Mouse (Mus musculus) hindbrain, embryonic 15.5 days (tissue): ENCODE results near the gene Mlf1. TPM values are rescaled to one million over a fixed set of nuclear protein-coding genes. Genes with fewer than 3 reads are reported as not detected.

Experiments used
- ATAC-seq: fragments of 200-750 bp; cut with Nextera tagmentation; 2 replicates; pipeline ENCODE4 v1.8.0; 2017; ENCODE audit warnings: low read depth, moderate number of reproducible peaks, moderate TSS enrichment; ENCODE audit not compliant: low FRiP score
- H3K27ac ChIP-seq: fragments of 300-500 bp; sonication (generic); replicated peaks from 2 replicates; pipeline ENCODE4 v1.5.1; 2015; ENCODE audit warnings: mild to moderate bottlenecking, inconsistent platforms
- H3K27me3 ChIP-seq: fragments of 300-500 bp; sonication (generic); 2 replicates; pipeline ENCODE4 v1.6.1; 2015; ENCODE audit warnings: control low read depth, inconsistent platforms
- H3K36me3 ChIP-seq: fragments of 300-500 bp; sonication (generic); 2 replicates; pipeline ENCODE4 v1.6.1; 2015; ENCODE audit warnings: control low read depth, inconsistent platforms
- H3K4me1 ChIP-seq: fragments of 300-500 bp; sonication (generic); replicated peaks from 2 replicates; pipeline ENCODE4 v1.6.1; 2015; ENCODE audit warnings: control low read depth, inconsistent platforms
- H3K4me2 ChIP-seq: fragments of 300-500 bp; sonication (generic); 2 replicates; pipeline ENCODE4 v1.6.1; 2015; ENCODE audit warnings: moderate library complexity, mild to moderate bottlenecking, inconsistent platforms
- H3K4me3 ChIP-seq: fragments of 300-500 bp; sonication (generic); 2 replicates; pipeline ENCODE4 v1.5.1; 2015; ENCODE audit warnings: mild to moderate bottlenecking, inconsistent platforms
- H3K9ac ChIP-seq: fragments of 300-500 bp; sonication (generic); 2 replicates; pipeline ENCODE4 v1.6.1; 2015; ENCODE audit warnings: inconsistent platforms
- H3K9me3 ChIP-seq: fragments of 300-500 bp; sonication (generic); 2 replicates; pipeline ENCODE4 v1.6.1; 2016; ENCODE audit warnings: control low read depth, inconsistent platforms
- WGBS: fragments of 180-500 bp; shearing (Covaris S2); methylation state at CpG from one replicate; pipeline ENCODE4 v1.1.7; 2015; 5-methylcytosine and 5-hydroxymethylcytosine counted together
- polyA plus RNA-seq: library from polyadenylated mRNA; unstranded; fragments of >200 nt; fragmentation: Nextera tagmentation; extraction: Ambion mirVana; gene quantifications from 2 replicates; pipeline ENCODE4 v1.2.1, GENCODE M21; 2015

The Mlf1 gene
- polyA plus RNA-seq, 1 experiment from 2014 or later = 35.3 TPM

DNA sequence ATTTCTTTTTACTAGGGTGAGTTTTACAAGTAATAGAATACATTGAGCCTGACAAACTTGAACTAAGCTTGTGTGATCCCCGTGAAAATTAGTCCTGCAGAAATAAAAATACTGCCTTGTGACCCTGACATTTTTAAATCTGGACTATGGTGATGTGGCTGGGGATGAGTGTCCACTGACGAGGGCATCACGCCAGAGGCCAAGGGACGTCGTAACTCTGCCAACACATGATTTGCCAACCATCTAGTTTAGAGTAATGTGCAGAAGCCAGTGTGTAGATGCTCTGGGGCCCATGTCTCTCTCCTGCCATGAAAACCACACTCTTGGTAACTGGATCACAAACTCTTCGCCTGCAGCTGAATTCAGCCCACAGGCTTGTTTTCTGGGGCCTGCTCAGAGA is 6.4 kb upstream of the Mlf1 start:
- WGBS = 83% methylated on average over 6 of the region's 6 CpGs
- ATAC-seq = no peak
- H3K9me3 ChIP-seq = no peaks in the 10 kb centered on the region

DNA sequence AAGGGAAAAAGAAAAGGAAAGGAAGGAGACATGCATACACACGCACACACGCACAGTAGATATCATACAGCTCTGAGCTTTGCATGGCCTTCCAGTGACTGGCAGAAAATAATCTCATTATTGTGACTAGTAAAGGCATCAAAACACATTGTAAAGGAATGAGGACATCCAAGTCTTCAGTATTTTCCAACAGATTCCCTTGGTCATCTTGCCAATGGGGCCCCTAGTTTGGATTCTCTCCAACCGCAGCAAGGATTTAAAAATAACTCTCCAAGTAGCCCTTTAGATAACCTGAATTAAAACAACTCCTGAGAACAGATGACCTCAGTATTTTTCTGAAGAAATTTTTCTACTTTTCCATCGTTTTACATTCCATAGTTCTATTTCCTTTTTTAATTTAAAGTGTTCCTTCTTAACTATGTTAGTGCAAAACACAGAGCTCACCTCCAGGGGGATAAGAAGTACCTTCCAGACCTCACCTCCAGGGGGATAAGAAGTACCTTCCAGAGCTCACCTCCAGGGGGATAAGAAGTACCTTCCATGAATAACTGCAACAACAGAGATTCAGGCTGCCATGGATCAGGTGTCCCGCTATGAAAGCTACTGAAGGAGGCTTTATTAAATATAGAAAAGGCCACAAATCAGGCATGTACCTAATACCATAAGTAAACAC is 4.4 kb upstream of the Mlf1 start:
- H3K27ac ChIP-seq = no peak overlapping the region
- no peak overlapping the region for H3K9ac ChIP-seq
- no peak overlapping the region for H3K4me2 ChIP-seq
- peaks cover 4% of the 10 kb centered on the region; the same call in 1 of the 2 replicates for H3K4me1 ChIP-seq
- peaks cover 23% of the 10 kb centered on the region for H3K27me3 ChIP-seq
- WGBS = 81% methylated on average over 5 of the region's 5 CpGs
- no peak for ATAC-seq
- no peak overlapping the region for H3K4me3 ChIP-seq
- no peaks in the 10 kb centered on the region for H3K9me3 ChIP-seq
- H3K36me3 ChIP-seq = no peaks in the 10 kb centered on the region

More for the DNA sequence above, 6.4 kb upstream of the Mlf1 start:
- Histone ChIP-seq H3K4me1 (no peaks in the 10 kb centered on the region), H3K4me3 (no peak overlapping the region), H3K27ac (no peak overlapping the region), H3K27me3 (peaks cover 14% of the 10 kb centered on the region), H3K4me2 (no peak overlapping the region), H3K9ac (no peak overlapping the region), H3K36me3 (no peaks in the 10 kb centered on the region)

DNA sequence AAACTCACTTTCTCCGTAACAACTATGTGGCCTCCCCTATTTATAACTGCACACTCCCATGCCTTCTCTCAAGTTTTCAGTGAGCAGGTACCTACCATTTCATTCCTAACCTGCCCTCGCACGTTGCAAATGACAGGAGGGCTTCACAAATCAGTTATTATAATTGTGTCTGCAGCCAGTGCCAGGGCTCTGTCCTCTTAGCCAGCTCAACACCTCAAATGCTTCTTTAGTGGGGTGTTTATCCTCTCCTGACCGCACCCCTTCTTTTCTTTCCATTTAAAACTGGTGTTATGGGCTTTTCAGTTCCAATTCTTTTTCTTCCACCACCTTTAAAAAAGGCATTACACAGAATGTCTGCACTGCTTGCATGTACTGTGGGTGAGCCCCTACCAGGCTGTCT is 1.7 kb upstream of the Mlf1 start:
- Histone ChIP-seq H3K27ac (no peak overlapping the region), H3K9ac (no peak overlapping the region), H3K4me2 (no peak overlapping the region), H3K36me3 (no peaks in the 10 kb centered on the region), H3K4me3 (no peak overlapping the region), H3K9me3 (no peaks in the 10 kb centered on the region), H3K27me3 (peaks cover 24% of the 10 kb centered on the region), H3K4me1 (peaks cover 5% of the 10 kb centered on the region; the same call in 1 of the 2 replicates)
- no peak for ATAC-seq
- 72% methylated on average over 4 of the region's 4 CpGs for WGBS

DNA sequence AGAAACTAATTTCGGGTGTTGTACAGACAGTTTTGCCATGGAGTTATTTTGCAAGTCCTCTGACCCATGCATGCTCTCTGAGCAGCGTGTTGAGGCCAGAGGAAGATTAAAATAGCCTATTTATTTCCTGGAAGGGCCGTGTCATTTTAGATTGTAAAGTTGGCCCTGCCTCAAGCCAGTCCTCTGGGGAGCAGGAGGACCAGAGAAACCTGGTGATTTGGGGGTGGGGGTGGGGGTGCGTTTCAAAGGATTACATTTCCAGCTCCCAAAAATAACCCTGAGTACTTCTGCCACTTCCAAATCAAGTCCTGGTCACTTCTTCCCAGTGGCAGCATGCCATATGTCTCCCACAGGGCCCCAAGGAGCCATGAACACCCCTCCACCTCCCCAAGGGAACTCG is 1.1 kb upstream of the Mlf1 start:
- Histone ChIP-seq H3K36me3 (no peaks in the 10 kb centered on the region), H3K27me3 (peaks cover 24% of the 10 kb centered on the region), H3K9me3 (no peaks in the 10 kb centered on the region), H3K9ac (no peak overlapping the region), H3K27ac (no peak overlapping the region), H3K4me1 (peaks cover 5% of the 10 kb centered on the region; the same call in 1 of the 2 replicates), H3K4me2 (no peak overlapping the region), H3K4me3 (no peak overlapping the region)
- WGBS = 57% methylated on average over 5 of the region's 5 CpGs
- no peak for ATAC-seq

DNA sequence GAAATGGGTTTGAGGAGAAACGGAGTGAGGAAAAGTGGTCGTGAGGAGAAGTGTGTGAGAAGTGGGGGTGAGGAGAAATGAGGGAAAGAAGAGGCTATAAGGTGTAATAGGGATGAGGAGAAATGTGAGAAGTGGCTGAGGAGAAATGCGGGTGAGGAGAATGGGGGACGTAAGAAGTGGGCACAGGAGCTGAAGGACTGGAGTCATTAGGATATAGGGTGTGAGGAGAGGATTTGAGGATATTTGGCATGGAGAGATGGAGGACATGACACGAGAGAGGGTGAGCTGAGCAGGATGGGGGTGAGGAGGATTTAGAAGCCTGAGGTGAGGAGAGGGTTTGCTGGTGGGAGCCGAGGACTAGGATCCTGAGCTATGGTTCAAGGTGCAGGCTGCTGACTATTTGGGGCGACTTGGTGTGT is 472 bp downstream of the Mlf1 start:
- peaks cover 5% of the 10 kb centered on the region; the same call in 1 of the 2 replicates for H3K4me1 ChIP-seq
- H3K27me3 ChIP-seq = peaks cover 24% of the 10 kb centered on the region
- H3K4me2 ChIP-seq = peak overlapping the region; percentile 91
- H3K9ac ChIP-seq = peak overlapping the region; percentile 60
- H3K36me3 ChIP-seq = no peaks in the 10 kb centered on the region
- no peak overlapping the region for H3K27ac ChIP-seq
- peak overlapping the region; percentile 65 for H3K4me3 ChIP-seq
- peak; percentile 64 for ATAC-seq
- no peaks in the 10 kb centered on the region for H3K9me3 ChIP-seq
- 34% methylated on average over 7 of the region's 7 CpGs for WGBS

DNA sequence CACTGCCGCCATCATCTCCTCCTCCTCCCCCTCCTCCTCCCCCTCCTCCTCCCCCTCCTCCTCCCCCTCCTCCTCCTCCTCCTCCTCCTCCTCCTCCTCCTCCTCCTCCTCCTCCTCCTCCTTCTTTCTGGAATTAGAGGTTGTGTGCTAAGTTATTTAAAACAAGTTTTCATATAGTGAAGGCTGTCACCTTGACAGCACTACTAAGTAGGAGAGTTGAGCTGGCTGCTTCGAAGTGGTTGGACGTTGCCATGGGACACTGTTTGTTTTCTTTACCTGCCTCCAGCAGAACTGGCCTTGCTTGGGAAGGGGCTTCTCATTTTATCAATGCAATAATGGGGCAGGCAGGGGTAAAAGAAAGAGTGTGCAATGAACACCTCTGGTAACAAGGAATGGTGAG is 1.2 kb downstream of the Mlf1 start, which contains the start of gene Gm17402:
Gene Gm17402 (minus strand): TSS at position 101 of the 400 bp plus-strand sequence.
- no peak for ATAC-seq
- no peak within 1 kb of the TSS for H3K27ac ChIP-seq
- 63% methylated on average over 3 of the region's 3 CpGs for WGBS

DNA sequence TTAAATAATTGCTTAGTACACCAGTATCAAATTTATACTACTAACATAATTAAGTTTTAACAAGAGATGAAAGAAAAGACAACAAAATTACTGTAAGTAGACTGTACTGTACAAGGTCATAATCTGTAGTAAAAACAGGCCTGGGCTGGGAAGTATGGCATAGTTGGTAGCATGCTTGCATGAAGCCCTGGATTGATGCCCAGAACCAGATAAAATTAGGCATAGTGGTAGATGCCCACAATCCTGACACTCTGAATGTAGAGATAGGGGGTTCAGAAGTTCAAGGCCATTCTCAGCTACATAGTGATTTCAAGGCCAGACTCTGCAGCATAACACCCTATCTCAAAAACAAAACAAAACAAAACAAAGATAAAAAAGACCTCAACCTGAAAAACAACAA is 4.3 kb downstream of the Mlf1 start:
- Histone ChIP-seq H3K4me1 (peaks cover 5% of the 10 kb centered on the region; the same call in 1 of the 2 replicates), H3K27me3 (peaks cover 3% of the 10 kb centered on the region; the same call in 1 of the 2 replicates), H3K27ac (no peak overlapping the region), H3K36me3 (no peaks in the 10 kb centered on the region), H3K4me3 (no peak overlapping the region), H3K4me2 (no peak overlapping the region), H3K9me3 (no peaks in the 10 kb centered on the region), H3K9ac (no peak overlapping the region)
- ATAC-seq = no peak

More for the DNA sequence above, 1.2 kb downstream of the Mlf1 start, which contains the start of gene Gm17402:
- no peaks in the 10 kb centered on the region for H3K36me3 ChIP-seq
- H3K4me2 ChIP-seq = peak within 1 kb of the TSS; percentile 91
- peak within 1 kb of the TSS; percentile 60 for H3K9ac ChIP-seq
- peak within 1 kb of the TSS; percentile 65 for H3K4me3 ChIP-seq
- no peaks in the 10 kb centered on the region for H3K9me3 ChIP-seq
- peaks cover 5% of the 10 kb centered on the region; the same call in 1 of the 2 replicates for H3K4me1 ChIP-seq
- H3K27me3 ChIP-seq = peaks cover 24% of the 10 kb centered on the region

DNA sequence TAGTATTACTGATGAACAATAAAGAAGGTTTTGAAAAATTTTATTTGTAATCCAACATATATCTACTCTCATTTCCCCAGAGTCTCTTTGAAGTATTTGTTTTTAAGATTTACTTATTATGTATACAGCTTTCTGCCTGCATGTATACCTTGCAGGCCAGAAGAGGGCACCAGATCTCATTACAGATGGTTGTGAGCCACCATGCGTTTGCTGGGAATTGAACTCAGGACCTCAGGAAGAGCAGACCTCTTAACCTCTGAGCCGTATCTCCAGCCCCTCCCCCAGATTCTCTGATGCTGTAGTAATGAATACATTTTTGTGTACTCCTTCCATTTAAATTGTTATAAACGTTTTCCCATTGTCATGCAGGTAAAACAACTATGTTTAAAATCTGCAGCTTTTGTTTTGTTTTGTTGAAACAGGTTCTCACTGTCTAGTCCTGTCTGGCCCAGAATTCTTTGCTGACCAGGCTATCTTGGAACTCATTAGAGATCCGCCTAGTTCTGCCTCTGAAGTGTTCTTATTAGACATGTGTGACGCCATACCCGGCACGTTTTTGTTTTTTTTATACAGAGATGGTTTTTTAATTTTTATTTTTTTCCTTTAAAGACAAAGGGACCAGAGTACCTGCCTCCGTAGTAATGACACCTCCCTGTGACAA is 55.6 kb downstream of the Mlf1 start:
- H3K9me3 ChIP-seq = no peaks in the 10 kb centered on the region
- no peak overlapping the region for H3K27ac ChIP-seq
- H3K4me2 ChIP-seq = peak overlapping the region; percentile 84
- 32% methylated on average over 8 of the region's 8 CpGs for WGBS
- H3K4me3 ChIP-seq = peak overlapping the region; percentile 74
- peaks cover 17% of the 10 kb centered on the region for H3K36me3 ChIP-seq
- no peaks in the 10 kb centered on the region for H3K27me3 ChIP-seq
- H3K4me1 ChIP-seq = peaks cover 8% of the 10 kb centered on the region
- ATAC-seq = peak; percentile 89
- H3K9ac ChIP-seq = peak overlapping the region; percentile 30

DNA sequence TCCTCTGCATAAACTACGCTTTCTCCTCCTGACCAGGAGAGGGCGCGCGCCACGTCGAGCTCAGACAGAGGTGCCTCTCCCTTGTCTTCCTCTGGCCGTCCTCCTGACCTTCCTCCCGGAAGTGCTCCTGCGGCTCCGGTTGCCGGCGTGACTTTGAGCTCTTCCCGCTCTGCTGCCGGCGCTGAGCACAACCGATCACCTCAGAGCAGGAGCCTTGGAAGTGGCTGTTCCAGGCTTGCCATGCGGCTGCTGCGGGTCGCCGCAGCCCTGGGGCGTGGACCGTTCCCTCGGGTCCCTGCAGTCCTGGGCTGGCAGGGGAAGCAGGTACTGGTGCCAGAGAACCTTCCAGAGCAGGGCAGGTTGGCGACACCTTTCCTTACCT is 56.1 kb downstream of the Mlf1 start, which contains the start of gene Gfm1:
Gene Gfm1 (plus strand): TSS at position 98 of the 382 bp plus-strand sequence.
- H3K4me3 ChIP-seq = peak within 1 kb of the TSS; percentile 74

DNA sequence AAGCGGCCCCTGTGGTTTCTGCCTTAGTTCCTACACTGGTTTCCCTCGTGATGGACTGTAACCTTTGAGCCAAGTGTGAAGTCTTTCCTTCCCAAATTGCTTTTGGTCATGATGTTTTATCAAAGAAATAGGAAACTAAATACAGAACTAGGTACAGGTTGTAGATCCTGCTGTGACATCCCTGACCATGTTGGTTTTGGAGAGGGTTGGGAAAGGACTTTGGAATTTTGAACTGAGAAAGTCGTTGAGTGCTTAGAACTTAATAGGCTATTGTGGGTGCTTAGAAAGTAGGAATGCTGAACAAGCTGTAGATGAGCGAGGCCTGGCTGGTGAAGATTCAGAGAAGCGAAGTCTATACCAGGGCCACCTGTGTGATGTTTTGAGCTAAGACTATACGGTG is 60.1 kb downstream of the Mlf1 start:
- Histone ChIP-seq H3K36me3 (peaks cover 52% of the 10 kb centered on the region), H3K9ac (no peak overlapping the region), H3K9me3 (no peaks in the 10 kb centered on the region), H3K4me1 (peaks cover 8% of the 10 kb centered on the region), H3K27me3 (no peaks in the 10 kb centered on the region), H3K27ac (no peak overlapping the region), H3K4me3 (no peak overlapping the region), H3K4me2 (no peak overlapping the region)
- no peak for ATAC-seq
- 94% methylated on average over 6 of the region's 6 CpGs for WGBS

More for the DNA sequence above, 56.1 kb downstream of the Mlf1 start, which contains the start of gene Gfm1:
- Histone ChIP-seq H3K36me3 (peaks cover 21% of the 10 kb centered on the region), H3K4me2 (peak within 1 kb of the TSS; percentile 84), H3K9ac (peak within 1 kb of the TSS; percentile 71), H3K9me3 (no peaks in the 10 kb centered on the region), H3K27me3 (no peaks in the 10 kb centered on the region), H3K27ac (peak within 1 kb of the TSS; percentile 64; the same call in 1 of the 2 replicates), H3K4me1 (peaks cover 8% of the 10 kb centered on the region)
- WGBS = under 1% methylated on average over 24 of the region's 24 CpGs
- peak; percentile 97 for ATAC-seq

DNA sequence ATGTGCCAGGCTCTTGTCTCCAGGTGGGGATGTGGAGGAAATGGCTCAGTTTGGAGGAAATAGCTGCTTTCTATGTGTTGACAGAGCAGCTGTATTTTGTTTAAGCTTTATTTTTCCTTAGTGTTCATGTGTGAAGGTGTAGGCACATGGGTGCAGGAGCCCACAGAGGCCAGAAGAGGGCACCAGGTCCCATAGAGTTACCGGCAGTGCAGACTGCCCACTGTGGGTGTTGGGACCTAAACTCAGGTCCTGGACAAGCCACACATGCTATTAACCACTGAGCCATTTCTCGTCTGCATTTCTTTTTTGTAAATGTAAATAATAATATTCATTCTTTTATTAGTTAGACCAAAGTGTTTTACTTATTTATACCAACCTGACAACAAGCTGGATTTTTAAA is 73.2 kb downstream of the Mlf1 start:
- 94% methylated on average over 2 of the region's 2 CpGs for WGBS
- H3K9ac ChIP-seq = no peak overlapping the region
- no peak overlapping the region for H3K27ac ChIP-seq
- no peak overlapping the region for H3K4me2 ChIP-seq
- no peak overlapping the region for H3K4me3 ChIP-seq
- H3K27me3 ChIP-seq = no peaks in the 10 kb centered on the region
- H3K9me3 ChIP-seq = no peaks in the 10 kb centered on the region
- ATAC-seq = no peak
- H3K36me3 ChIP-seq = peaks cover 67% of the 10 kb centered on the region
- H3K4me1 ChIP-seq = no peaks in the 10 kb centered on the region
